Mouse (Mus musculus): ENCODE data around the gene Olfr1302. TPM values are rescaled to one million over a fixed set of nuclear protein-coding genes. Genes with fewer than 3 reads are reported as not detected.

The Olfr1302 gene
- polyA plus RNA-seq (2014; fragmentation: Nextera tagmentation; extraction: Ambion mirVana): not detected in 2 replicates

- no peak within 1 kb of the TSS for H3K9ac ChIP-seq (ENCODE audit: low read depth, low read length)
- 61% methylated on average over 2 of the region's 2 CpGs for WGBS
- H3K4me1 ChIP-seq (replicated peaks; ENCODE audit: control insufficient read depth, insufficient read depth, low read length): no peaks in the 10 kb centered on the region
- H3K4me2 ChIP-seq: no peak within 1 kb of the TSS
- H3K36me3 ChIP-seq (ENCODE audit: control insufficient read depth, insufficient read depth, low read length): no peaks in the 10 kb centered on the region
- no peak within 1 kb of the TSS for H3K4me3 ChIP-seq (ENCODE audit: low read depth, low read length)
- no peaks in the 10 kb centered on the region for H3K27me3 ChIP-seq (replicated peaks; ENCODE audit: control insufficient read depth, insufficient read depth, low read length)
- H3K9me3 ChIP-seq (ENCODE audit: control insufficient read depth, low read length): no peaks in the 10 kb centered on the region
- ATAC-seq (replicated peaks; ENCODE audit: low FRiP score) (no peak), DNase-seq (ENCODE audit: low spot score) (no peak)
- H3K27ac ChIP-seq (ENCODE audit: low read depth, low read length): no peak within 1 kb of the TSS
Measured at GRCm38 (mm10) chr2:111777129-111777528, at the start of gene Olfr1302. Gene Olfr1302, plus strand, starts transcription at chr2:111777429.

- 76% methylated on average over 3 of the region's 3 CpGs for WGBS
- no peaks in the 10 kb centered on the region for H3K36me3 ChIP-seq (ENCODE audit: control insufficient read depth, insufficient read depth, low read length)
- no peaks in the 10 kb centered on the region for H3K9me3 ChIP-seq (ENCODE audit: control insufficient read depth, low read length)
- H3K4me1 ChIP-seq (replicated peaks; ENCODE audit: control insufficient read depth, insufficient read depth, low read length): no peaks in the 10 kb centered on the region
- H3K4me3 ChIP-seq (ENCODE audit: low read depth, low read length): no peak within 1 kb of the TSS
- H3K9ac ChIP-seq (ENCODE audit: low read depth, low read length): no peak within 1 kb of the TSS
- DNase-seq (ENCODE audit: low spot score) (no peak), ATAC-seq (replicated peaks; ENCODE audit: low FRiP score) (no peak)
- H3K27ac ChIP-seq (ENCODE audit: low read depth, low read length): no peak within 1 kb of the TSS
- no peak within 1 kb of the TSS for H3K4me2 ChIP-seq
- no peaks in the 10 kb centered on the region for H3K27me3 ChIP-seq (replicated peaks; ENCODE audit: control insufficient read depth, insufficient read depth, low read length)
Measured at GRCm38 (mm10) chr2:111750706-111751105, 26.5 kb upstream of the Olfr1302 start, which contains the start of gene Olfr1301. Gene Olfr1301, plus strand, starts transcription at chr2:111751006.

- no peak overlapping the region for H3K9ac ChIP-seq (ENCODE audit: low read depth, low read length)
- no peak overlapping the region for H3K4me3 ChIP-seq (ENCODE audit: low read depth, low read length)
- H3K36me3 ChIP-seq (ENCODE audit: control insufficient read depth, insufficient read depth, low read length): no peaks in the 10 kb centered on the region
- no peak for DNase-seq (ENCODE audit: low spot score)
- H3K27ac ChIP-seq (ENCODE audit: low read depth, low read length): no peak overlapping the region
- H3K27me3 ChIP-seq (replicated peaks; ENCODE audit: control insufficient read depth, insufficient read depth, low read length): no peaks in the 10 kb centered on the region
- no peak for ATAC-seq (replicated peaks; ENCODE audit: low FRiP score)
- no peak overlapping the region for H3K4me2 ChIP-seq
- H3K9me3 ChIP-seq (ENCODE audit: control insufficient read depth, low read length): no peaks in the 10 kb centered on the region; the same call in 1 of the 2 replicates
- no peaks in the 10 kb centered on the region for H3K4me1 ChIP-seq (replicated peaks; ENCODE audit: control insufficient read depth, insufficient read depth, low read length)
Measured at GRCm38 (mm10) chr2:111812936-111813335, 35.7 kb downstream of the Olfr1302 start.

GRCm38 (mm10) chr2:111820240-111820639 is 43.0 kb downstream of the Olfr1302 start, which contains the start of gene Olfr1303:
Gene Olfr1303, minus strand, starts transcription at chr2:111820340.
- ATAC-seq (replicated peaks; ENCODE audit: low FRiP score) (no peak), DNase-seq (ENCODE audit: low spot score) (no peak)
- H3K9ac ChIP-seq (ENCODE audit: low read depth, low read length): no peak within 1 kb of the TSS
- WGBS: 72% methylated on average over 2 of the region's 2 CpGs
- H3K27me3 ChIP-seq (replicated peaks; ENCODE audit: control insufficient read depth, insufficient read depth, low read length): no peaks in the 10 kb centered on the region
- no peak within 1 kb of the TSS for H3K27ac ChIP-seq (ENCODE audit: low read depth, low read length)
- no peak within 1 kb of the TSS for H3K4me3 ChIP-seq (ENCODE audit: low read depth, low read length)
- H3K4me2 ChIP-seq: no peak within 1 kb of the TSS
- H3K9me3 ChIP-seq (ENCODE audit: control insufficient read depth, low read length): no peaks in the 10 kb centered on the region
- H3K4me1 ChIP-seq (replicated peaks; ENCODE audit: control insufficient read depth, insufficient read depth, low read length): no peaks in the 10 kb centered on the region
- no peaks in the 10 kb centered on the region for H3K36me3 ChIP-seq (ENCODE audit: control insufficient read depth, insufficient read depth, low read length)

Other genes starting within 250 kb of the Olfr1302 start
- not detected in 2 replicates for gene Olfr1294, start 237.1 kb upstream of the Olfr1302 start, polyA plus RNA-seq (2014; fragmentation: Nextera tagmentation; extraction: Ambion mirVana)
- gene Olfr1295, start 207.7 kb upstream of the Olfr1302 start, polyA plus RNA-seq (2014; fragmentation: Nextera tagmentation; extraction: Ambion mirVana): not detected in 2 replicates
- not detected in 2 replicates for gene Olfr1297, start 150.9 kb upstream of the Olfr1302 start, polyA plus RNA-seq (2014; fragmentation: Nextera tagmentation; extraction: Ambion mirVana)
- gene Olfr1298, start 128.2 kb upstream of the Olfr1302 start, polyA plus RNA-seq (2014; fragmentation: Nextera tagmentation; extraction: Ambion mirVana): not detected in 2 replicates
- not detected in 2 replicates for gene Olfr1299, start 116.0 kb upstream of the Olfr1302 start, polyA plus RNA-seq (2014; fragmentation: Nextera tagmentation; extraction: Ambion mirVana)
- gene Olfr1301, start 26.4 kb upstream of the Olfr1302 start, polyA plus RNA-seq (2014; fragmentation: Nextera tagmentation; extraction: Ambion mirVana): not detected in 2 replicates
- gene Olfr1303, start 42.9 kb downstream of the Olfr1302 start, polyA plus RNA-seq (2014; fragmentation: Nextera tagmentation; extraction: Ambion mirVana): not detected in 2 replicates
- gene Olfr1305, start 99.7 kb downstream of the Olfr1302 start, polyA plus RNA-seq (2014; fragmentation: Nextera tagmentation; extraction: Ambion mirVana): not detected in 2 replicates
- not detected in 2 replicates for gene Olfr1306, start 138.8 kb downstream of the Olfr1302 start, polyA plus RNA-seq (2014; fragmentation: Nextera tagmentation; extraction: Ambion mirVana)
- not detected in 2 replicates for gene Olfr1307, start 172.0 kb downstream of the Olfr1302 start, polyA plus RNA-seq (2014; fragmentation: Nextera tagmentation; extraction: Ambion mirVana)
- gene Olfr1308, start 187.5 kb downstream of the Olfr1302 start, polyA plus RNA-seq (2014; fragmentation: Nextera tagmentation; extraction: Ambion mirVana): not detected in 2 replicates
- gene Olfr1309, start 212.9 kb downstream of the Olfr1302 start, polyA plus RNA-seq (2014; fragmentation: Nextera tagmentation; extraction: Ambion mirVana): not detected in 2 replicates
- gene Olfr1310, start 235.3 kb downstream of the Olfr1302 start, polyA plus RNA-seq (2014; fragmentation: Nextera tagmentation; extraction: Ambion mirVana): not detected in 2 replicates
- gene Olfr1311, start 247.0 kb downstream of the Olfr1302 start, polyA plus RNA-seq (2014; fragmentation: Nextera tagmentation; extraction: Ambion mirVana): not detected in 2 replicates

Measured in liver, embryonic 11.5 days (tissue).